Mouse (Mus musculus): ENCODE results near the gene Upf1. TPM values are rescaled to one million over a fixed set of nuclear protein-coding genes. Genes with fewer than 3 reads are reported as not detected.

Upf1 gene
- polyA plus RNA-seq, 1 experiment, result 47.2 TPM

DNA sequence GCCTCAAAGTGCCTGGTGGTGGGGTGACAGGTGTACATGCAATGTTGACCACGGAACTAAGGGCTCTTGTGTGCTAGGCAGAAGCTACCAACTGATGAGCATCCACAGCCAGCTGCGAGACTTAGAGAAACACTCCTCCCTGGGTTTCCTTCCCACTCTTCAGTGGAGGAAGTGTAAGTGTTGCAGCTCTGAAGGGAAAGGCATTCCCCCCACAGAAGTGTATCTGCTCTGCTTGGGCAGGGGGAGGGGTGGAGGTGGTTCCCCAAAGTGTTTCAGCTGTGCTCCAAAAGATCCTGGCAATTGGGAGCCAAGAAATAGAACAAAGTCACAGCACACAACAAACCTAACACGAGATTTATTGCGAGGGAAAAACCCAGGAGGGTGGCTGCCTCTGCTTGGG is 926 bp upstream of the Upf1 start:
- no peak for TF ChIP-seq FOSL1 (IDR thresholded peaks at IDR 0.05; ENCODE audit: insufficient read depth, low read length, poor library complexity, severe bottlenecking)
- no peak for TF ChIP-seq MAX (IDR thresholded peaks at IDR 0.05)
- no peak for TF ChIP-seq USF1 (IDR thresholded peaks at IDR 0.05; ENCODE audit: low read depth)
- no peak for TF ChIP-seq CTCF (IDR thresholded peaks at IDR 0.05; ENCODE audit: control insufficient read depth, insufficient read depth, insufficient read length)
- TF ChIP-seq MYOD1 (IDR thresholded peaks at IDR 0.05; ENCODE audit: control insufficient read depth, insufficient read length, low read depth), result no peak
- no peak for TF ChIP-seq MYOG (IDR thresholded peaks at IDR 0.05; ENCODE audit: control insufficient read depth, extremely low read depth, insufficient read length)
- TF ChIP-seq CEBPB (IDR thresholded peaks at IDR 0.05; ENCODE audit: low read depth), result no peak
- Histone ChIP-seq H3K27me3 (ENCODE audit: control insufficient read depth, insufficient read depth, insufficient read length) (no peaks in the 10 kb centered on the region), H3K4me3 (ENCODE audit: insufficient read depth, poor library complexity, severe bottlenecking) (no peak overlapping the region), H3K36me3 (ENCODE audit: control insufficient read depth, insufficient read depth) (peaks cover 4% of the 10 kb centered on the region), H3K79me3 (ENCODE audit: low read depth) (peaks cover 38% of the 10 kb centered on the region), H3K79me2 (ENCODE audit: control insufficient read depth, insufficient read depth) (peaks cover 40% of the 10 kb centered on the region), H3ac (ENCODE audit: control insufficient read depth, insufficient read length, low read depth) (no peak overlapping the region)

DNA sequence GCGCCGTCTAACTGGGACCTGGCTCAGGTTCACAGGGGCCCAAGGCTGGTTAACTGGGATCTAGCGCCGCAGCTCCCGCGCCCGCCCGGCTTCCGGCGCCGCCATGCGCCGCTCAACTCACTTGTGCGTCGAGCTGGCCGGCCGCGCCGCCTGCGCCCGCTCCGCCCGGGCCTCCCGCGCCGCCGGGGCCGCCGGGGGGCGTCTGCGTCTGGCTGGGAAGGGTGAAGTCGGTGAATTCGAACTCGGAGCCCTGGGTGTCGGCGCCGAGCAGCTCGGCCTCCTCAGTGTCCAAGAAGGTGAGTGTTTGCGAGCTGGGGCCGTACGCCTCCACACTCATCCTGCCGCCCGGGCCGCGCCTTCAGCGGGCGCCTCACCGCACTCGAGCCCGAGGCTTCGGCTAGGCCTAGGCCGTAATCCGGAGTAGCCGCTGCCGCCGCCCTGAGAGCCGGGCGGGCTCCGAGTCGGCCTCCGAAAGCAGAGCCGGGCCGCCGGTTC is 374 bp downstream of the Upf1 start:
- Histone ChIP-seq H3K79me3 (ENCODE audit: low read depth) (peaks cover 51% of the 10 kb centered on the region), H3K79me2 (ENCODE audit: control insufficient read depth, insufficient read depth) (peaks cover 53% of the 10 kb centered on the region), H3ac (ENCODE audit: control insufficient read depth, insufficient read length, low read depth) (peak overlapping the region; percentile 81), H3K27me3 (ENCODE audit: control insufficient read depth, insufficient read depth, insufficient read length) (no peaks in the 10 kb centered on the region), H3K4me3 (ENCODE audit: insufficient read depth, poor library complexity, severe bottlenecking) (peak overlapping the region; percentile 90), H3K36me3 (ENCODE audit: control insufficient read depth, insufficient read depth) (peaks cover 12% of the 10 kb centered on the region)
- TF ChIP-seq MAX (IDR thresholded peaks at IDR 0.05), result peak; percentile 10
- TF ChIP-seq CEBPB (IDR thresholded peaks at IDR 0.05; ENCODE audit: low read depth), result no peak

DNA sequence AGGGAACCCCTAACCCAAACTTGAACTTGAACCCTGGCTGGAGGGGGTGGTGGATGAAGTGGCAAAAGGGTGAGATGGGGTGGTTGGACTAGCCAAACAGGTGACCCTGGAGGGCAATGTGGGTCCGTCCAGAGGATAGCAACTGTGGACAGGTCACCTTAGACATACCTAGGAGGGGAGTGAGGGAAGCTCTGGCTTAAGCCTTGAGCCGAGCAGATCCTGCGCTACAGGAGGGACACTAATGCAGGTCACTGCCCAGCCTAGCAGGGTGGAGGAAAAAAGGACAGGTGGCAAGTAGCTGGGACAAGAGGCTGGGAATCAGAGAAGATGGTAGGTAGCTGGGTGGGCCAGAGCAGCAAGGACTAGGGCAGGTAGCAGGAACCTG is 1.1 kb downstream of the Upf1 start:
- Histone ChIP-seq H3K79me2 (ENCODE audit: control insufficient read depth, insufficient read depth) (peaks cover 61% of the 10 kb centered on the region), H3K4me3 (ENCODE audit: insufficient read depth, poor library complexity, severe bottlenecking) (peak overlapping the region; percentile 90)

DNA sequence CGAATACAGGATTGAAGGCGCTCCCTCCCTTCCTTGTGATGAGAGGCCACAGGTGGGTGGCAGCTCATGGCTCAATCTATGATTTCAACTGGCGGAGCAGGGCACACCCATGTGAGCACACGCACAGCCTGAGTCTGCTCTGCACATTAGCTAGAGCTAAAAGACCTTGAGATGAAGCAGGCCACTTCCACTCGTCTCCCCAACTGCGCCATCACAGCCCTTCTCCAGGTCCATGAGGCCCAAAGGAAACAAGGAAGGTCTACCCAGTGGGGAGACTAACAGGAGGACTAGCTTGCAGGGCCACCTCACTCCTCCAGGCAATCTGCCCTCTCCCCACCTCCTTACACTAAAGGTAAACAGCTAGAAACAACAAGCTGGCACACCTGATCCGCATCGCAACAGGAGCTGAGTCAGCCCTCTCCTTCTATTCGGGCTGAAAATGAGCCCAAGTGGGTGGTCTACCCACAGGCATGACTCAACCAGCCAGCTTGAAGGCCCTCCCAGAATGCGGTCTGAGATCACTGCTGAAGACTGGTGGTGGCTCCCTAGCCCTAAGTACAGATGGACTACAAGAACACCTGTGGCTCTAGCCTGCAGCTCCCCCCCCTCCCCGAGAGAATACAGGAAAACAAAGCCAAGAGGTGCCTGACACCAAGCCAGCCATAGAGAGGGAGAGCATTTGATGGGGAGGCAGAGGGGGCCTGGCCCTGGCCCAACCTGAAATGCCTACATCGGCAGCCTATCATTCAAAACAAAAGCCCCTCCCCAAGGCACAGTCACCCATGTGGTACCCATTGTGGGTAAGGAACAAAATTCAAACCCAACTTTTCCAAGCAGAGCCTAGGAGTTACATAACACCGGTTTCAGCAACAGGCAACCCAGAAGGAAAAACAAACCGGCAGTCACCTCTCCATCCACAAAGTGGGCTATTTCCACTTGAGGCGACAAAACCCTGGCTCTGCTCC is 1.8 kb downstream of the Upf1 start:
- Histone ChIP-seq H3ac (ENCODE audit: control insufficient read depth, insufficient read length, low read depth) (peak overlapping the region; percentile 81), H3K79me3 (ENCODE audit: low read depth) (peaks cover 65% of the 10 kb centered on the region), H3K79me2 (ENCODE audit: control insufficient read depth, insufficient read depth) (peaks cover 67% of the 10 kb centered on the region), H3K36me3 (ENCODE audit: control insufficient read depth, insufficient read depth) (peaks cover 20% of the 10 kb centered on the region), H3K27me3 (ENCODE audit: control insufficient read depth, insufficient read depth, insufficient read length) (no peaks in the 10 kb centered on the region), H3K4me3 (ENCODE audit: insufficient read depth, poor library complexity, severe bottlenecking) (peak overlapping the region; percentile 90)
- TF ChIP-seq CEBPB (IDR thresholded peaks at IDR 0.05; ENCODE audit: low read depth) (no peak), MAX (IDR thresholded peaks at IDR 0.05) (no peak), MYOG (IDR thresholded peaks at IDR 0.05; ENCODE audit: control insufficient read depth, extremely low read depth, insufficient read length) (no peak), MYOD1 (IDR thresholded peaks at IDR 0.05; ENCODE audit: control insufficient read depth, insufficient read length, low read depth) (no peak), FOSL1 (IDR thresholded peaks at IDR 0.05; ENCODE audit: insufficient read depth, low read length, poor library complexity, severe bottlenecking) (no peak), USF1 (IDR thresholded peaks at IDR 0.05; ENCODE audit: low read depth) (no peak), CTCF (IDR thresholded peaks at IDR 0.05; ENCODE audit: control insufficient read depth, insufficient read depth, insufficient read length) (no peak)

More for the DNA sequence above, 1.1 kb downstream of the Upf1 start:
- no peak for TF ChIP-seq MAX (IDR thresholded peaks at IDR 0.05)
- TF ChIP-seq CTCF (IDR thresholded peaks at IDR 0.05; ENCODE audit: control insufficient read depth, insufficient read depth, insufficient read length), result no peak
- no peak for TF ChIP-seq FOSL1 (IDR thresholded peaks at IDR 0.05; ENCODE audit: insufficient read depth, low read length, poor library complexity, severe bottlenecking)
- TF ChIP-seq MYOG (IDR thresholded peaks at IDR 0.05; ENCODE audit: control insufficient read depth, extremely low read depth, insufficient read length), result no peak
- TF ChIP-seq USF1 (IDR thresholded peaks at IDR 0.05; ENCODE audit: low read depth), result no peak
- TF ChIP-seq CEBPB (IDR thresholded peaks at IDR 0.05; ENCODE audit: low read depth), result no peak
- no peak for TF ChIP-seq MYOD1 (IDR thresholded peaks at IDR 0.05; ENCODE audit: control insufficient read depth, insufficient read length, low read depth)
- Histone ChIP-seq H3K27me3 (ENCODE audit: control insufficient read depth, insufficient read depth, insufficient read length) (no peaks in the 10 kb centered on the region), H3K36me3 (ENCODE audit: control insufficient read depth, insufficient read depth) (peaks cover 16% of the 10 kb centered on the region), H3ac (ENCODE audit: control insufficient read depth, insufficient read length, low read depth) (peak overlapping the region; percentile 81), H3K79me3 (ENCODE audit: low read depth) (peaks cover 58% of the 10 kb centered on the region)

DNA sequence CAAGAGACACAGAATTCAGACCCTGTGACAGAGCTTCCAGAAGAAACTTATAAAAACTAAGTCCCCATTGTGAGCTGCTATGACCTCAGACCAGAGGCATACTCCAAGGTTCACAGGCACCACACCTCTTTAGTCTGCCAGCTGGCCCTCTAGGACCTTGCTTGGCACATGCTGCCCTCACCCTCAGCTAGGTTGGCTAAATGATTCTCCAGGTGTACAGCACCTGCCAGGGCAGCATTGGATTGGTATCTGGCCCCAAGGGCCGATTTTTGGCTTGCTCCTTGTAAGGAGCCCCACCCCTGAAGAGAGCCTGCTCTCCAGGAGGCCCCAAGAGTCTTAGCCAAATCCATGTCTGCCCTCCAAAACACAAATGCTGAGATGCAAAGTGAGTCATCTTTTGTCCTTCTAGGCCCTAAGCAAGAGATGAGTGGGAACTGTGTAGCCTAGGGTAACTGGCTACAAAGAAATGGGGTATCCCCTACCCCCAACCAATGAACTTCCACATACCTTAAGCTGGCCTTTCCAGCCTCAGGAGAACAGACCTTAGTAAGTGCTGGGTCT is 5.1 kb downstream of the Upf1 start:
- Histone ChIP-seq H3K79me3 (ENCODE audit: low read depth) (peaks cover 93% of the 10 kb centered on the region), H3K36me3 (ENCODE audit: control insufficient read depth, insufficient read depth) (peaks cover 37% of the 10 kb centered on the region), H3K4me3 (ENCODE audit: insufficient read depth, poor library complexity, severe bottlenecking) (no peak overlapping the region), H3K79me2 (ENCODE audit: control insufficient read depth, insufficient read depth) (peaks cover 100% of the 10 kb centered on the region), H3ac (ENCODE audit: control insufficient read depth, insufficient read length, low read depth) (no peak overlapping the region), H3K27me3 (ENCODE audit: control insufficient read depth, insufficient read depth, insufficient read length) (no peaks in the 10 kb centered on the region)
- TF ChIP-seq FOSL1 (IDR thresholded peaks at IDR 0.05; ENCODE audit: insufficient read depth, low read length, poor library complexity, severe bottlenecking) (no peak), CTCF (IDR thresholded peaks at IDR 0.05; ENCODE audit: control insufficient read depth, insufficient read depth, insufficient read length) (no peak), MAX (IDR thresholded peaks at IDR 0.05) (no peak), MYOG (IDR thresholded peaks at IDR 0.05; ENCODE audit: control insufficient read depth, extremely low read depth, insufficient read length) (no peak), MYOD1 (IDR thresholded peaks at IDR 0.05; ENCODE audit: control insufficient read depth, insufficient read length, low read depth) (no peak), USF1 (IDR thresholded peaks at IDR 0.05; ENCODE audit: low read depth) (no peak), CEBPB (IDR thresholded peaks at IDR 0.05; ENCODE audit: low read depth) (no peak)

Measured in C2C12 (cell line).